ENCODE assay signal across 16 mouse cellular contexts in genomic region chr4:151876400-151876799, GRCm38 (mm10). TPM values are rescaled to one million over a fixed set of nuclear protein-coding genes. Genes with fewer than 3 reads are reported as not detected.
DNase-seq lines count a peak whose midpoint lies in the region; ATAC-seq and TF ChIP-seq lines count a peak whose summit lies in the region.
"Had no signal": no experiment of that assay in that cellular context is flagged by ENCODE, and none has a peak within 500 bp of the region (broad histone marks: within the 10 kb centered on the region; RNA-seq: fewer than 3 reads in every experiment).

No protein-coding gene starts in this region.

- no peak overlapping the region for H3K27ac ChIP-seq in forebrain, postnatal 0 days (ENCODE audit: low read depth, low read length)
- no peak overlapping the region for H3K27ac ChIP-seq in forebrain, embryonic 10.5 days
- H3K27ac ChIP-seq in neural tube, embryonic 12.5 days = no peak overlapping the region
- H3K27ac ChIP-seq in hindbrain, postnatal 0 days = no peak overlapping the region
- H3K27ac ChIP-seq in heart, adult 2 months = no peak overlapping the region
- H3K27ac ChIP-seq: liver, embryonic 14.5 days had no signal

- no peak for TF ChIP-seq CTCF in forebrain, postnatal 0 days (IDR thresholded peaks at IDR 0.05; ENCODE audit: low read depth)
- TF ChIP-seq CTCF in hindbrain, postnatal 0 days (IDR thresholded peaks at IDR 0.05; ENCODE audit: low read depth) = no peak
- no peak for TF ChIP-seq CTCF in heart, adult 2 months (IDR thresholded peaks at IDR 0.05)

- TF ChIP-seq EP300 in heart, adult 2 months (IDR thresholded peaks at IDR 0.05; ENCODE audit: insufficient read depth, low read depth, low read length) = no peak

- H3K27me3 ChIP-seq in forebrain, postnatal 0 days (ENCODE audit: insufficient read depth, low read length) = peaks cover 9% of the 10 kb centered on the region; the same call in 1 of the 2 replicates
- peaks cover 21% of the 10 kb centered on the region; the same call in 1 of the 2 replicates for H3K27me3 ChIP-seq in forebrain, embryonic 10.5 days (ENCODE audit: poor library complexity, severe bottlenecking)
- H3K27me3 ChIP-seq in neural tube, embryonic 12.5 days (replicated peaks) = 0 out of 2 replicates have a peak, but pooled peaks cover 3% of the 10 kb centered on the region
- no peaks in the 10 kb centered on the region for H3K27me3 ChIP-seq in hindbrain, postnatal 0 days (ENCODE audit: insufficient read depth, low read length)
- no peaks in the 10 kb centered on the region for H3K27me3 ChIP-seq in heart, adult 2 months (ENCODE audit: control insufficient read depth, insufficient read depth, low read length)

- peak overlapping the region; percentile 14; the same call in 1 of the 2 replicates for H3K4me2 ChIP-seq in forebrain, postnatal 0 days (ENCODE audit: low read depth)
- peak overlapping the region; percentile 14; the same call in 1 of the 2 replicates for H3K4me2 ChIP-seq in neural tube, embryonic 12.5 days (replicated peaks)
- peak overlapping the region; percentile 44 for H3K4me2 ChIP-seq in hindbrain, postnatal 0 days (ENCODE audit: low read depth, low read length)
- H3K4me2 ChIP-seq: heart, embryonic 12.5 days had no signal

- no peak overlapping the region for H3K4me3 ChIP-seq in forebrain, postnatal 0 days (ENCODE audit: low read depth, low read length)
- no peak overlapping the region for H3K4me3 ChIP-seq in forebrain, embryonic 10.5 days
- no peak overlapping the region for H3K4me3 ChIP-seq in neural tube, embryonic 12.5 days
- no peak overlapping the region for H3K4me3 ChIP-seq in hindbrain, postnatal 0 days (ENCODE audit: low read length)
- H3K4me3 ChIP-seq in heart, adult 2 months = no peak overlapping the region
- H3K4me3 ChIP-seq: heart, embryonic 12.5 days had no signal

- H3K79me2 ChIP-seq in heart, adult 2 months (replicated peaks; ENCODE audit: control insufficient read depth, insufficient read depth, low read length) = no peaks in the 10 kb centered on the region

- no peak for DNase-seq in forebrain, postnatal 0 days
- no peak for DNase-seq in forebrain, embryonic 10.5 days (ENCODE audit: extremely low spot score, low spot score)
- no peak for DNase-seq in neural tube, embryonic 10.5 days (ENCODE audit: extremely low spot score, low spot score)
- DNase-seq in hindbrain, postnatal 0 days (ENCODE audit: low spot score) = peak; percentile 57
- no peak for DNase-seq in spleen, postnatal 10 days (ENCODE audit: low spot score in 2 of 2)
- no peak for DNase-seq in left cerebral cortex, postnatal 25 days (ENCODE audit: low spot score in 2 of 2)
- DNase-seq in heart, adult 2 months = no peak
- DNase-seq: adrenal gland, adult 8-10 months; cerebellum, adult 9-11 months; heart, postnatal 36 days; kidney, adult 8-10 months; lung, postnatal 10 days; thymus, postnatal 36 days had no signal

- no peak for TF ChIP-seq POLR2A in heart, adult 2 months (IDR thresholded peaks at IDR 0.05; ENCODE audit: insufficient read depth, low read depth, low read length)

- intact Hi-C loops in left cerebral cortex, postnatal 25 days (cut with DNase I) = no loop called here
- intact Hi-C loops in heart, adult 2 months (cut with DNase I) = no loop called here

- no peaks in the 10 kb centered on the region for H3K9me3 ChIP-seq in forebrain, postnatal 0 days (ENCODE audit: low read length)
- peaks cover 8% of the 10 kb centered on the region; the same call in 1 of the 2 replicates for H3K9me3 ChIP-seq in forebrain, embryonic 10.5 days
- no peaks in the 10 kb centered on the region for H3K9me3 ChIP-seq in neural tube, embryonic 12.5 days
- H3K9me3 ChIP-seq in hindbrain, postnatal 0 days (ENCODE audit: low read length) = 0 out of 2 replicates have a peak, but pooled peaks cover 2% of the 10 kb centered on the region

- H3K36me3 ChIP-seq in forebrain, postnatal 0 days (ENCODE audit: insufficient read depth) = no peaks in the 10 kb centered on the region
- H3K36me3 ChIP-seq in forebrain, embryonic 10.5 days (replicated peaks) = no peaks in the 10 kb centered on the region
- no peaks in the 10 kb centered on the region for H3K36me3 ChIP-seq in neural tube, embryonic 12.5 days
- H3K36me3 ChIP-seq in hindbrain, postnatal 0 days (ENCODE audit: insufficient read depth, low read length) = no peaks in the 10 kb centered on the region
- H3K36me3 ChIP-seq in heart, adult 2 months (ENCODE audit: control insufficient read depth, insufficient read depth, low read length) = no peaks in the 10 kb centered on the region
- H3K36me3 ChIP-seq: heart, embryonic 12.5 days had no signal

- no peak overlapping the region for H3K9ac ChIP-seq in forebrain, postnatal 0 days
- H3K9ac ChIP-seq in neural tube, embryonic 12.5 days = no peak overlapping the region
- H3K9ac ChIP-seq in hindbrain, postnatal 0 days (replicated peaks; ENCODE audit: low read length) = no peak overlapping the region
- H3K9ac ChIP-seq in heart, adult 2 months (ENCODE audit: low read depth, low read length) = no peak overlapping the region
- H3K9ac ChIP-seq: heart, embryonic 12.5 days; liver, embryonic 14.5 days had no signal

- 54% methylated on average over 14 of the region's 14 CpGs for WGBS in forebrain, postnatal 0 days
- WGBS in forebrain, embryonic 10.5 days = 74% methylated on average over 14 of the region's 14 CpGs
- 63% methylated on average over 14 of the region's 14 CpGs for WGBS in neural tube, embryonic 12.5 days
- 42% methylated on average over 14 of the region's 14 CpGs for WGBS in hindbrain, postnatal 0 days
- 46% methylated on average over 14 of the region's 14 CpGs for WGBS in heart, adult 2 months

- no peaks in the 10 kb centered on the region for H3K4me1 ChIP-seq in forebrain, postnatal 0 days (ENCODE audit: insufficient read depth)
- H3K4me1 ChIP-seq in forebrain, embryonic 10.5 days = peaks cover 16% of the 10 kb centered on the region
- H3K4me1 ChIP-seq in neural tube, embryonic 12.5 days = peaks cover 8% of the 10 kb centered on the region
- H3K4me1 ChIP-seq in hindbrain, postnatal 0 days (ENCODE audit: insufficient read depth, low read length) = peaks cover 3% of the 10 kb centered on the region; the same call in 1 of the 2 replicates
- no peaks in the 10 kb centered on the region for H3K4me1 ChIP-seq in heart, adult 2 months (ENCODE audit: control insufficient read depth, insufficient read depth, low read length)

- peak; percentile 38 for ATAC-seq in forebrain, postnatal 0 days
- no peak for ATAC-seq in neural tube, embryonic 12.5 days (ENCODE audit: low FRiP score, low read depth)
- peak; percentile 72 for ATAC-seq in hindbrain, postnatal 0 days

RNA-seq across cellular contexts. Expression of gene Camta1, which starts 14.7 kb away (rescaled TPM):
- 87.4 and 89.6 TPM in 2 replicates for total RNA-seq in forebrain, postnatal 0 days (2014; rRNA removed)
- 109 and 131 TPM in 2 replicates for polyA plus RNA-seq in forebrain, postnatal 0 days (2015; fragmentation: Nextera tagmentation; extraction: Ambion mirVana)
- polyA plus RNA-seq in forebrain, embryonic 10.5 days (2016; fragmentation: Nextera tagmentation; extraction: Ambion mirVana) = 122 and 131 TPM in 2 replicates
- 164 and 180 TPM in 2 replicates for polyA plus RNA-seq in neural tube, embryonic 12.5 days (2016; fragmentation: Nextera tagmentation; extraction: Ambion mirVana)
- 127 and 179 TPM in 2 replicates for total RNA-seq in hindbrain, postnatal 0 days (2014; rRNA removed)
- 133 and 145 TPM in 2 replicates for polyA plus RNA-seq in hindbrain, postnatal 0 days (2015; fragmentation: Nextera tagmentation; extraction: Ambion mirVana)
- total RNA-seq in left cerebral cortex, postnatal 25 days (2021) = 100 to 1,000 TPM; 193 to 222 TPM
- total RNA-seq in heart, adult 2 months (2021) = 100 to 1,000 TPM; 208 to 234 TPM
- polyA plus RNA-seq in heart, adult 2 months (2012; rRNA removed) = 39.4 and 75.3 TPM in 2 replicates

RNA-seq across cellular contexts. Expression of gene Dnajc11, which starts 57.1 kb away (rescaled TPM):
- 72.2 and 75.2 TPM in 2 replicates for total RNA-seq in forebrain, postnatal 0 days (2014; rRNA removed)
- 62.0 and 72.3 TPM in 2 replicates for polyA plus RNA-seq in forebrain, postnatal 0 days (2015; fragmentation: Nextera tagmentation; extraction: Ambion mirVana)
- 113 and 114 TPM in 2 replicates for polyA plus RNA-seq in forebrain, embryonic 10.5 days (2016; fragmentation: Nextera tagmentation; extraction: Ambion mirVana)
- polyA plus RNA-seq in neural tube, embryonic 12.5 days (2016; fragmentation: Nextera tagmentation; extraction: Ambion mirVana) = 84.0 and 91.4 TPM in 2 replicates
- total RNA-seq in hindbrain, postnatal 0 days (2014; rRNA removed) = 94.5 and 108 TPM in 2 replicates
- 64.1 and 65.6 TPM in 2 replicates for polyA plus RNA-seq in hindbrain, postnatal 0 days (2015; fragmentation: Nextera tagmentation; extraction: Ambion mirVana)
- total RNA-seq in left cerebral cortex, postnatal 25 days (2021) = 10 to 100 TPM; 61.6 to 62.3 TPM
- total RNA-seq in heart, adult 2 months (2021) = 10 to 100 TPM; 71.0 to 84.3 TPM
- polyA plus RNA-seq in heart, adult 2 months (2012; rRNA removed) = 55.9 and 66.9 TPM in 2 replicates
